Mouse (Mus musculus): ENCODE measurements around the gene Garnl3.

DNA sequence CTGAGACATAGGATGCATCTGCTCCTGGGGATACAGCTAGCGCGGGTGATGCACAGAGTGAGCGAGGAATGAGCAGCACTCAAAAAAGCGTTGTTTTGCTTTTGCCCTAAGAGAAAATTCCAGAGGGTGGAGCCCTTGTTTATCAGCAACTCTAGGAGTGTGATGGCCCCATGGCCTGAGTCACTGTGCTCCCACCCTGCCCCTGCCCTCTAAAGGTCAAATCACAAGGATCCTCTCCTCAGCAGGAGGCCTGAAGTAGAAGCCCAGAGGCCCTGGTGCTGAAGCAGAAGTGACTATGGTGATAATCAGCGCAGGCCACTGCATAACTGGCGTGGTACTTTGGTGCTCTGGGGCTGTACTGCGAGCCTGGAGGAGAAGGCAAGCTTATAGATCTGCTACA, 28.1 kb upstream of the Garnl3 start:
- TF ChIP-seq CTCF (conservative IDR thresholded peaks at IDR 0.05; ENCODE audit: insufficient read depth, insufficient read length, low read depth, low read length) = no peak
- TF ChIP-seq POLR2A (IDR thresholded peaks at IDR 0.05; ENCODE audit: low read depth, low read length) = no peak
